Mouse (Mus musculus): ENCODE measurements around the gene Ly6g6c.
A peak's percentile ranks its signal among the peaks of the same experiment; 100 is the strongest.

The Ly6g6c gene

GRCm38 (mm10) chr17:35057090-35057489, 8.1 kb upstream of the Ly6g6c start:
- no peak for DNase-seq (ENCODE audit: low spot score in 2 of 2)

- DNase-seq (ENCODE audit: low spot score in 2 of 2): no peak
These were observed 6.9 kb upstream of the Ly6g6c start for GRCm38 (mm10) chr17:35058316-35058715.

DNA sequence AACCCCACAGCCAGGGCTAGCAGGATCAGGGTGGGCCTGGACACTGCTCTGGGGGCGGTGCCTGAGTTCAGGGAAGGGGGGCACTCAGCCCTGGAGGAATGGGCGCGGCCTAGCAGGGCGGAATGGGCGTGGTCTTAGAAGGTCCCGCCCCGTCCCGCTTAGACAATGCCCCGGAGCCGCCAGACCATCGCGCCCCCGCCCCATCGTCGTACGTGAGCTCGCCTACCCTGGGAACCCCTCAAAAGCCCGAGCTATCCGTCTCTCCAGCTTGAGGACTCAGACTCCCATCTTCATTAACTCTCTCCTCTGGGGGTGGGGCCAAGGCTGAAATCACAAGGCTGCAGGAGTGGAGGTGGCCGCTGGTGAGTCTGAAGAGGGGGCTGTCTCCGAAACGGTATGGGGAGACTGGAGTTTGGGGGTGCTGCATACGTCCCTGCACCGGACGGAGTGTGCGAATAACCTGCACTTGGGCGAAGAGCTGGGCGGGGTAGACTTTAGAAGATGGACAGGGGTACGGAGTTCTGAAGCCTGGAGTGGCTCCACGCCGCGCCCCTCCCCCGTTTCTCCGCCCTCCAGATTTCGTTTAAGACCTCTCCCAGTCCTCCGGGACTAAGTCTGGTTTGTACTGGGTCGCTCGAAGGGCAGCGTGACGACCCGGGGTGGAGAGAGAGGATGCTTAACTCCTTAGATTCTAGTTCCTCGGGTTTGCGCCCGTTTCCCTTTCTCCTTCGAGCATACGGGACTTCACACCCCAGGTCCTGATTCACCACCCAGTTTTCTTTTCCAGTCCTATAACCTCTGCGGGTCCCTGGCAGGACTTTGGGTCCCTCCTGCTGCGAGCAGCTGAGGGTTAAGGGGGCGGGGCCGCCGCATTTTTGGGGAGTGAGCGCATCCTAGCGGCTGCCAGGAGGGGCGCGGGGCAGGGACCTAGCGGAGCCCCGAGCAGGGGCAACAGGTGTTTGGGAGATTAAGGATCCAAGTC, 6.0 kb upstream of the Ly6g6c start, which contains the start of gene Ddah2:
TSS of gene Ddah2 (plus strand) at position 125 of the 982 bp plus-strand sequence.
- DNase-seq (ENCODE audit: low spot score in 2 of 2): peak; percentile 67 to 69

DNA sequence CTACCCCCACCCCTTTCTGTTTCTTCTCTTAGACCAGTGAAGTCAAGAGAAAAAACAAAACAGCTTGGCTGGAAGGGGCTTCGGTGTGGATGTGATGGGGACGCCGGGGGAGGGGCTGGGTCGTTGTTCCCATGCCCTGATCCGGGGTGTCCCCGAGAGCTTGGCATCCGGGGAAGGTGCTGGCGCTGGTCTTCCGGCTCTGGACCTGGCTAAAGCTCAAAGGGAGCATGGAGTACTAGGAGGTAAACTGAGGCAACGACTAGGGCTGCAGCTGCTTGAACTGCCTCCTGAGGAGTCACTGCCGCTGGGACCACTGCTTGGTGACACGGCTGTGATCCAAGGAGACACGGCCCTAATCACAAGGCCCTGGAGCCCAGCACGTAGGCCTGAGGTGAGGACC, 5.1 kb upstream of the Ly6g6c start:
- no peak for DNase-seq (ENCODE audit: low spot score in 2 of 2)

- DNase-seq (ENCODE audit: low spot score in 2 of 2): no peak
These were observed 4.4 kb upstream of the Ly6g6c start for GRCm38 (mm10) chr17:35060737-35061297.

DNA sequence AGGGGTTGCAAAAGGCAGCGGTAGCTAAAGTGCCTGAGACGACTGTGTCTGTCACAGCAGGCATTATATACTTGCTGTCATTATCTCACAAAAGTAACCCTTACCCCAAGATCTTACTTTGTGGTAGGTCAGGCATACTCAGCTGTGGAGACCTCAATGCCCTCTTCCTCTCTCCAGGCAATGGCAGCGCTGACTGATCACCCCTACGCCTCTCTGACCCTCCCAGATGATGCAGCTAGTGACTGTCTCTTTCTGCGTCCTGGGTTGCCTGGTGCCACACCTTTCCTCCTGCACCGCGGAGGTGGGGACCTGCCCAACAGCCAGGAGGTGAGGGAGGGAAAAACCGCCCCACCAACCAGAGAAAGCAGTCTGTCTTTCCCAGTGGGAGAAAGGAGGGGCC, 3.9 kb upstream of the Ly6g6c start:
- no peak for DNase-seq (ENCODE audit: low spot score in 2 of 2)

- DNase-seq (ENCODE audit: low spot score in 2 of 2): no peak
These were observed 1.7 kb upstream of the Ly6g6c start for GRCm38 (mm10) chr17:35063466-35063865.

DNA sequence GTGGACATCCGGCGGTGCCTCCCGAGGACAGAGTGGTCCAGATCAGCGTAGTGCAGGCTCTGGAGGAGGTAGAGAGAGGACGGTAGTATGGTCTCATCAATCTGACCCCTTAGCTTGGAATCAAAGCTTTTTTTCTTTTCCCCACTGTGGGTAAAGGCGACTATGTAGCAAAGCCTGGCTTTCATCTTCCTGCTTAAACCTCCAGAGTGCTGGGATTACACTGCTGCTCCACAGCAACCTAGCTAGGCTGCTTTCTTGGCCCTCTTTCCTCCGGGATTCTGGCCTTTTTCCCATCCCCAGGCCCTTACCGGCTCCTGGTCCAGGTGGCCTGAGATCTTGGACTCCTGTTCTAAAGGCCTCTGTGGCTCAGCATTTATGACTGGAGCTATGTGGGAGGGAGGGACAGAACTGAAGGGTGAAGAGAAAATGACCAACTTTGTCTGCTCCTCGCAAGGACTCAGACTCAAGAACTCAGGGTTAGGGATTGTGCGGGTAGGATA, 760 bp upstream of the Ly6g6c start:
- DNase-seq (ENCODE audit: low spot score in 2 of 2): no peak

DNA sequence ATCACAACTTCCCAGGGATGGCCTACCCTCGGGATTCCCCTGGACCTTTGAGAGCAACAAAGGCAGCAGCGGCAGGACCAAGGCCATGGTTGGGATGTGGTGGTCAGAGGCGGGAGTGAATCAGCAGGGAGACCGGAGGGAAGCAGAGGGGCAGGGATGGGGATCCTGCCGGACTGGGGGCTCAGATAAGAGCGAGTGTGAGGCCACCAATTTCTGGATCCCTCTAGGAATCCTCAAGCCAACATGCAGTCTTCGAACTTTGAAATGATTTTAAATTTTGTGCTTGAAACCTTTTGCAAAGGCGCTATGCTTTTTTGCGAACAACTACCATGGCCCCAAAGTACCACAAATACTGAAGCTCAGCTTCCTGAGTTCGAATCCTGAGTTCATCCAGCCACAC, 896 bp downstream of the Ly6g6c start, which contains the start of gene Mpig6b:
TSS of gene Mpig6b (minus strand) at position 101 of the 400 bp plus-strand sequence.
- DNase-seq (ENCODE audit: low spot score in 2 of 2): no peak

- DNase-seq (ENCODE audit: low spot score in 2 of 2): no peak
These were observed 3.2 kb downstream of the Ly6g6c start for GRCm38 (mm10) chr17:35068213-35068914.

DNA sequence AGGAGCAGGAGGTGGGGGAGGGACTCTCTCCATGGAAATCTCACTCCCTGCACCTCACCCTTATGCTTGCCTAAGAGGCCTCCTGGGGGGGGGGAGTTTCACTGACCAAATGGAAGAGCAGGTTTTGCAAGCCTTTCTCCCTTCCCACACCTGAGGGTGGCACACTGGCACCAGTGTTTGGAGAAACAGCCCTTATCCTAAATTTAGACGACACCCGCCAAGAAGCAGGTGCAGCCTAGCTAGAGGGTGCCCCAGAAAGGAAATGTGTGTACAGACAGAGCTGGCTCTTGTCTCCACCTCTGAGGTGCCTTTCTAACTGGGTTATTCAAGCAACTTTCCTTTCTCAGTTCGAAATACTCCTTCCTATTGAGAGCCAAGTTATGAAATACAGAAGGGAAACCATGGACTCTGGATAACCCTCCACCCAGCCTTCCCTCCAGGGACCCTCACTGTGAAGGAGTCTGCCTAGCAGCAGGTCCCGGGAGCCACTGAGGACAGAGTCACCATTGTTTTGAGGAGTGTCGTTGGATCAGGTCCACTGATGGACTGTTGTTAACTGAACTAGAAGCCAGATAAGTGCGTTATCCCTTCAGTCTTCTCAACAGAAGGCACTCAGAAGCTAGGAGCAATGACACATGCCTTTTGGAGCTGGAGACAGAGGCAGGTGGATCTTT, 5.5 kb downstream of the Ly6g6c start:
- DNase-seq (ENCODE audit: low spot score in 2 of 2): no peak

GRCm38 (mm10) chr17:35071454-35071853, 6.3 kb downstream of the Ly6g6c start:
- no peak for DNase-seq (ENCODE audit: low spot score in 2 of 2)

DNA sequence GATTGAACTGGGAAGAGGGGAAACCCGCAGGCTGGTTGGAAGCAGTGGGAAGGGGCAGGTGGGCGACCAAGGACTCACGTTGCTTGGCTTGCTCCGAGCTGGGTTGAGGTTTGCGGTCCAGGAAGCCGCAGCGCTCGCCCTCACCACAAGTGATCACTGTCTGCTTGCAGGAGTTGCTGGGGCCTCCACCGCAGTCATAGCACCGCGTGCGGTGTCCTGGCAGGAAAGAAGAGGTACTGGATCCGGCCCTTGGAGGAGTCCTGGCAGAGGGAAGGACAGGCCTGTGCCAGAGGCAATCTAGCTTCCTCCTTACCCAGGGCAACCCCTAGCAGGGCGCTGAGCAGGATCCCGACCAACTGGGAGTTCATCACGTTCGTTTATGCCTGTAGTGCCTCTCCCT, 8.9 kb downstream of the Ly6g6c start:
- no peak for DNase-seq (ENCODE audit: low spot score in 2 of 2)

DNA sequence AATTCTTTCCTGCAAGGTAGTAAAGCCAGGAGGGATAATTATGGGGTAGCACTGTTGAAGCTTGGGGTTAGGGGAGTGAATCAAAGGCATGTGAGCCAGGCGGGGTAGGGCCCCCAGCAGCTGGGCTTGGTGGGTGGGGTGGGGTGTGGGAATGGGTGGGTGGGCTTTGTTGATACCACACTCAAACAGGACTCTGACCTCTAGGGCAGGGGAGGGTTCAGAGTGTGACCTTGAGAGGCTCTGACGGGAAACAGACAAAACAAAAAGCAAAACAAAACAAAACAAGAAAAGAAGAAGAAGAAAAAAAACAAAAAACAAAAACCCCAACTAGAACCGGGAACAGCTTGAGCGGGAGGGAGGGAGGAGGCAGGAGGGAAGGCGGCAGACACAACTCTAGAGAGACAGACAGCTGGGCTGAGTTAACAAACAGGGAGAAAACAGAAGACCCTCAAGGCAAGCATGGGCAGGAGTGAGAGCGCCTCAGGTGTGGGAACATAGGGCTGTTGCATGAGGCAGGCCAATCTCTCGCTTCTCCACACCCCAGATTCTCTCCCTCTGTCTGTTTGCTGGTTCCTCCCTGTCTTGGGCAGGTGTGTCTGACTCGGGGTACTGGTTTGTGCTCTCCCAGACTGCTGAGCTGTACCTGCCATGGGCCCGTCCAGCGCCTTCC, 11.5 kb downstream of the Ly6g6c start, which contains the start of gene Ly6g6e:
TSS of gene Ly6g6e (plus strand) at position 396 of the 670 bp plus-strand sequence.
- DNase-seq (ENCODE audit: low spot score in 2 of 2): no peak

DNA sequence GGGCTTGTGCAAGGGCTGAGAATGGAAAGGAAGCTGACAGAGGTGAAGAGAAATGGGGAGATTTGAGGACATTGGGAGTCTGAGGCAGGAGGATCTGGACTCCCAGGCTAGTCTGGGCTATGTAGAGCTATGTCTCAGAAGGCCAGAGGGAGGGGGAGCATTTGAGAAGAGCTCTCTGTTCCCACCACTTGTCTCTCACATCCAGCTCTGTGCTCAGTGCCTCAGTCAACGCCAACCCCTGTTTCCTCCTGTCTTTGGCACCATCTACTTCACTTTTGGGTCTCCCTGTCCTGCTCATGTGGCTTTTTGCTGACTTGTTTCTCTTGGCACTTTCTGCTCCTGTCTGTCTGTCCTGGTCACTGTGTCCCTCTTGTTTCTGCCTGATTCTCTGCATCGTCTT, 12.1 kb downstream of the Ly6g6c start:
- no peak for DNase-seq (ENCODE audit: low spot score in 2 of 2)

- DNase-seq (ENCODE audit: low spot score in 2 of 2): no peak
These were observed 12.6 kb downstream of the Ly6g6c start, which contains the start of gene Ly6g6d for GRCm38 (mm10) chr17:35077786-35078233. Ly6g6d (minus strand) TSS chr17:35078065.

- no peak for DNase-seq (ENCODE audit: low spot score in 2 of 2)
These were observed 14.6 kb downstream of the Ly6g6c start for GRCm38 (mm10) chr17:35079778-35080177.

DNA sequence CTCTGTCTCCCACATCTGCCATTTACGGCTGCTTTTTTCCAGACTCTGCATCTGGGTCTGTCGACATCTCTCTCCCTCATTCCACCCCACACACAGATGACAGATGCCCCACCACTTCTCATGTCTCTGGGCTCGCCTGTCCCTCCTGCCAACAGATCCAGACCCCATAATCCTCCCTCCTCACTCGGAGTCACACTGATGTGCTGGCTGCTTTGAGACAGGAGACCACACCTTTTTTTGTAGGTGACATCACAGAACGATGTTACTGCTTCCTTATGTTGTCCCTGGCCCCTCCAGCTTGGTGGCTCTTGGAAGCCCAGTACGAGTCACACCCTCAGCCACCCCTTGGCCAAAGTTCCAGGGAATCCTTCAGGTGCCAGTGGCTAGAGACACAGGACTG, 15.1 kb downstream of the Ly6g6c start:
- DNase-seq (ENCODE audit: low spot score in 2 of 2): no peak

- DNase-seq (ENCODE audit: low spot score in 2 of 2): no peak
These were observed 15.5 kb downstream of the Ly6g6c start for GRCm38 (mm10) chr17:35080710-35081109.

- no peak for DNase-seq (ENCODE audit: low spot score in 2 of 2)
These were observed 17.8 kb downstream of the Ly6g6c start for GRCm38 (mm10) chr17:35082841-35083576.

All from frontal cortex, postnatal 36 days (tissue).